Comparison of ENCODE assay signal across 19 mouse cellular contexts in the genomic region with DNA sequence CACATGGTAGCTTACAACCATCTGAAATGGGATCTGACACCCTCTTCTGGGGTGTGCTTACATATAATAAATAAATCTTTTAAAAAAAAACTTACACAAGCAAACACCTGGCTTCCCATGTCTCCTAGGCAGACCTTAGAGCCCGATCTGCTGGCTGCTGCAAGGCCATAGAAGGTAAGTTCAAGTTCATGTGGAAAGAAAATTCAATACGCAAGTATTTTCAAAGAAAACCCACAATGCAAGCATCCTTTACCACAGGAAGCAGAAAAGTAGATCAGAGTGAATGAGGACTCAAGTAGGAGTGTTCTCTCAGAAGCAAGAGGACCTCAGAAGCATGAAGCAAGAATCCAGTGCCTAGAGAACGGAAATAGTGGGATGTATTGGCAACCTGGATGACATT. TPM values are rescaled to one million over a fixed set of nuclear protein-coding genes. Genes with fewer than 3 reads are reported as not detected.
A peak's percentile ranks its signal among the peaks of the same experiment; 100 is the strongest.
DNase-seq lines count a peak whose midpoint lies in the region; ATAC-seq and TF ChIP-seq lines count a peak whose summit lies in the region.
"Had no signal": no experiment of that assay in that cellular context is flagged by ENCODE, and none has a peak within 500 bp of the region (broad histone marks: within the 10 kb centered on the region; RNA-seq: fewer than 3 reads in every experiment).

No protein-coding gene starts in this region.

- TF ChIP-seq POLR2A in spleen, adult 2 months (IDR thresholded peaks at IDR 0.05; ENCODE audit: low read depth, low read length), result no peak

- no peak for TF ChIP-seq CTCF in spleen, adult 2 months (IDR thresholded peaks at IDR 0.05; ENCODE audit: extremely low read depth, insufficient read depth, insufficient read length, insufficient replicate concordance)

- WGBS in spleen, adult 2 months, result 31% methylated on average over 3 of the region's 3 CpGs

- peaks cover 2% of the 10 kb centered on the region; the same call in 1 of the 2 replicates for H3K4me1 ChIP-seq in spleen, adult 2 months (ENCODE audit: control insufficient read depth, insufficient read depth, insufficient read length)
- H3K4me1 ChIP-seq: embryonic facial prominence, embryonic 13.5 days; forebrain, embryonic 12.5 days; heart, embryonic 12.5 days had no signal

- DNase-seq in spleen, adult 2 months (ENCODE audit: low read depth in 1 of 2, low spot score in 2 of 2), result peak in 1 of 2 experiments; percentile 32
- no peak for DNase-seq in spleen, postnatal 4 days (ENCODE audit: low spot score in 2 of 2)
- peak; percentile 65 for DNase-seq in induced T-regulatory cell, adult 2 months (ENCODE audit: low read depth)
- peak; percentile 23 for DNase-seq in thymus, postnatal 25 days
- DNase-seq in kidney, postnatal 14 days, result no peak
- no peak for DNase-seq in neural tube, embryonic 10.5 days (ENCODE audit: extremely low spot score, low spot score)
- DNase-seq: adrenal gland, postnatal 10 days; B cell, adult 2 months; cerebellum, adult 11 months; cerebellum, adult 9-10 months; cerebellum, postnatal 25 days; gastrocnemius, postnatal 10 days had no signal

- no peaks in the 10 kb centered on the region for H3K36me3 ChIP-seq in spleen, adult 2 months (ENCODE audit: control insufficient read depth, insufficient read depth, low read length)
- H3K36me3 ChIP-seq: embryonic facial prominence, embryonic 13.5 days; forebrain, embryonic 12.5 days; heart, embryonic 12.5 days; hindbrain, embryonic 10.5 days had no signal

- no peak overlapping the region for H3K4me3 ChIP-seq in spleen, adult 2 months (ENCODE audit: extremely low read depth, insufficient read depth, insufficient read length)
- H3K4me3 ChIP-seq: embryonic facial prominence, embryonic 13.5 days; forebrain, embryonic 12.5 days; heart, embryonic 12.5 days; hindbrain, embryonic 10.5 days had no signal

- H3K27me3 ChIP-seq in spleen, adult 2 months (ENCODE audit: control insufficient read depth, insufficient read depth, low read length), result no peaks in the 10 kb centered on the region
- H3K27me3 ChIP-seq: embryonic facial prominence, embryonic 13.5 days; forebrain, embryonic 12.5 days; heart, embryonic 12.5 days had no signal

- H3K27ac ChIP-seq in spleen, adult 2 months (ENCODE audit: insufficient read depth, low read length), result peak overlapping the region; percentile 9; the same call in 1 of the 2 replicates
- H3K27ac ChIP-seq: embryonic facial prominence, embryonic 13.5 days; forebrain, embryonic 12.5 days; hindbrain, embryonic 10.5 days; hindbrain, embryonic 14.5 days had no signal

- ATAC-seq in CD4-positive, CD25-positive, alpha-beta regulatory T cell, adult 4 months, result peak; percentile 85
- ATAC-seq: forebrain, embryonic 16.5 days had no signal

RNA-seq across cellular contexts. Expression of a gene that starts 39.6 kb away (rescaled TPM):
- polyA plus RNA-seq in spleen, adult 2 months (2012; rRNA removed), result 0.09 and 0.25 TPM in 2 replicates
- 1 to 10 TPM; 1.6 to 2.3 TPM for polyA plus RNA-seq in CD4-positive, CD25-positive, alpha-beta regulatory T cell, adult 4 months (2017; shearing (Covaris generic))

Comparison
In these comparisons a context has a peak if more than half of its experiments do, and no peak if none do; other contexts are left out.
1. DNase-seq: peak in induced T-regulatory cell, adult 2 months (single experiment) and thymus, postnatal 25 days (single experiment); none in spleen, postnatal 4 days (0 of 2), kidney, postnatal 14 days (single experiment) and neural tube, embryonic 10.5 days (single experiment).